In the genomic region with DNA sequence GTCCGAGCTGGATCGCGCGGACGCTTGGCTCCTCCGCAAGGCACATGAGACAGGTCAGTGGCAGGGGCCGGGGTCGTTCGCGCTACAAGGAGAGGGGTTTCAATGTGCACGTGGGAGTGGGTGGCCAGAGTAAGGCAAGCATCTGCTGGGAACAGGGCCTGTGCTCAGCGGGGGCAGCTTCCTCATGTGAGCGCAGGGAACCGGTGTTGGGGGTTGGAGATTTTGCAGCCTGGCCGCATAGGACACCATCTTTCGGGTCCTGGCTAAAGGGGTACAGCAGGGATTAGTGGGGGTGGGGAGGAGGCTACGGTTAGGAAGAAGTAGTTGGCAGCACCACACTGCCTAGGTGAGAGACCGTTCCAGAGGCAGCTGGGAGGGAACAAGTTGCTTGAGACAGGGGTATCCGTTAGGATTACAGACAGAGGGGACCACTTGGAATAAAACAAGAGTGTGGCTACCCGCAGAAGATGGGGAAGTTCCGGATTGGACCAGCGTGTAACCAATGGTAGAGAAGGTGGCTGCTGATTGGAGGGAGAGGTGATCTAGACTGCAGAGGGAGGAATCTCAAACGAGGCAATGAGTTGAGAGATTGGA, we compare ENCODE assay signal across 8 mouse cellular contexts. TPM values are rescaled to one million over a fixed set of nuclear protein-coding genes. Genes with fewer than 3 reads are reported as not detected.
A peak's percentile ranks its signal among the peaks of the same experiment; 100 is the strongest.
DNase-seq lines count a peak whose midpoint lies in the region; ATAC-seq lines count a peak whose summit lies in the region.

No protein-coding gene starts in this region.

- DNase-seq in cerebellum, adult 11-12 months = no peak
- peak; percentile 64 for DNase-seq in c-Kit-positive CD71-positive TER-119-positive erythroid progenitor cells, embryonic 14.5 days (ENCODE audit: low spot score)
- peak; percentile 83 for DNase-seq in forebrain, embryonic 14.5 days (ENCODE audit: low spot score)
- peak; percentile 75 for DNase-seq in hindbrain, embryonic 14.5 days (ENCODE audit: low spot score)
- peak; percentile 33 to 34 for DNase-seq in layer of hippocampus, postnatal 25 days (ENCODE audit: extremely low spot score in 1 of 2, low spot score in 1 of 2)
- peak; percentile 61 for DNase-seq in lung, postnatal 10 days
- DNase-seq in right cerebral cortex, postnatal 36 days (ENCODE audit: low spot score in 2 of 2) = peak; percentile 36 to 67

- H3K9ac ChIP-seq in forebrain, embryonic 14.5 days (ENCODE audit: low read length) = peak overlapping the region; percentile 71
- peak overlapping the region; percentile 69 for H3K9ac ChIP-seq in hindbrain, embryonic 14.5 days

- no peaks in the 10 kb centered on the region for H3K9me3 ChIP-seq in forebrain, embryonic 14.5 days (replicated peaks; ENCODE audit: control insufficient read depth, low read length)
- H3K9me3 ChIP-seq in hindbrain, embryonic 14.5 days (ENCODE audit: control insufficient read depth, low read length) = no peaks in the 10 kb centered on the region

- peak overlapping the region; percentile 73 for H3K4me3 ChIP-seq in forebrain, embryonic 14.5 days (ENCODE audit: low read depth, low read length)
- H3K4me3 ChIP-seq in hindbrain, embryonic 14.5 days (replicated peaks; ENCODE audit: low read length) = peak overlapping the region; percentile 66

- no peaks in the 10 kb centered on the region for H3K27me3 ChIP-seq in forebrain, embryonic 14.5 days (replicated peaks; ENCODE audit: control insufficient read depth, insufficient read depth, low read length)
- H3K27me3 ChIP-seq in hindbrain, embryonic 14.5 days (ENCODE audit: control insufficient read depth, insufficient read depth, low read length) = no peaks in the 10 kb centered on the region

- peak; percentile 72 for ATAC-seq in cerebellum, adult (ENCODE audit: insufficient number of reproducible peaks, low FRiP score, low TSS enrichment)
- ATAC-seq in forebrain, embryonic 14.5 days = peak; percentile 77
- ATAC-seq in hindbrain, embryonic 14.5 days (ENCODE audit: low FRiP score) = peak; percentile 82

- peak overlapping the region; percentile 75 for H3K4me2 ChIP-seq in forebrain, embryonic 14.5 days (ENCODE audit: low read length)
- peak overlapping the region; percentile 78 for H3K4me2 ChIP-seq in hindbrain, embryonic 14.5 days (replicated peaks)

- 0% methylated on average over 23 of the region's 23 CpGs for WGBS in forebrain, embryonic 14.5 days
- under 1% methylated on average over 23 of the region's 23 CpGs for WGBS in hindbrain, embryonic 14.5 days

- 0 out of 2 replicates have a peak, but pooled peaks cover 8% of the 10 kb centered on the region for H3K36me3 ChIP-seq in forebrain, embryonic 14.5 days (ENCODE audit: control insufficient read depth, insufficient read depth, low read length)
- H3K36me3 ChIP-seq in hindbrain, embryonic 14.5 days (replicated peaks; ENCODE audit: control insufficient read depth, insufficient read depth) = peaks cover 7% of the 10 kb centered on the region

- no peaks in the 10 kb centered on the region for H3K4me1 ChIP-seq in forebrain, embryonic 14.5 days (ENCODE audit: control insufficient read depth, insufficient read depth, low read length)
- H3K4me1 ChIP-seq in hindbrain, embryonic 14.5 days (replicated peaks; ENCODE audit: control insufficient read depth, insufficient read depth, low read length) = peaks cover 8% of the 10 kb centered on the region; the same call in 1 of the 2 replicates

- H3K27ac ChIP-seq in forebrain, embryonic 14.5 days (ENCODE audit: low read depth, low read length) = peak overlapping the region; percentile 48; the same call in 1 of the 2 replicates
- H3K27ac ChIP-seq in hindbrain, embryonic 14.5 days = peak overlapping the region; percentile 66

RNA-seq across cellular contexts. Expression of gene Tmem160, which starts 0.6 kb away (rescaled TPM):
- 67.2 and 75.4 TPM in 2 replicates for polyA plus RNA-seq in forebrain, embryonic 14.5 days (2014; fragmentation: Nextera tagmentation; extraction: Ambion mirVana)
- polyA plus RNA-seq in hindbrain, embryonic 14.5 days (2014; fragmentation: Nextera tagmentation; extraction: Ambion mirVana) = 64.3 and 75.4 TPM in 2 replicates
- 10 to 100 TPM; 62.5 to 81.2 TPM for total RNA-seq in layer of hippocampus, postnatal 25 days (2021)

RNA-seq across cellular contexts. Expression of gene Npas1, which starts 24.3 kb away (rescaled TPM):
- polyA plus RNA-seq in forebrain, embryonic 14.5 days (2014; fragmentation: Nextera tagmentation; extraction: Ambion mirVana) = 2.4 and 3.4 TPM in 2 replicates
- polyA plus RNA-seq in hindbrain, embryonic 14.5 days (2014; fragmentation: Nextera tagmentation; extraction: Ambion mirVana) = 2.2 and 4.4 TPM in 2 replicates
- total RNA-seq in layer of hippocampus, postnatal 25 days (2021) = 10 to 100 TPM; 18.8 to 19.8 TPM

RNA-seq across cellular contexts. Expression of gene Zc3h4, which starts 52.5 kb away (rescaled TPM):
- polyA plus RNA-seq in forebrain, embryonic 14.5 days (2014; fragmentation: Nextera tagmentation; extraction: Ambion mirVana) = 14.3 and 15.5 TPM in 2 replicates
- 14.4 and 17.0 TPM in 2 replicates for polyA plus RNA-seq in hindbrain, embryonic 14.5 days (2014; fragmentation: Nextera tagmentation; extraction: Ambion mirVana)
- total RNA-seq in layer of hippocampus, postnatal 25 days (2021) = 10 to 100 TPM; 54.0 to 59.3 TPM
